Mouse (Mus musculus) liver, embryonic 14.5 days (tissue): ENCODE measurements around the gene Vmn1r218. TPM values are rescaled to one million over a fixed set of nuclear protein-coding genes. Genes with fewer than 3 reads are reported as not detected.
"Not testable (repeated sequence)": the region's sequence is repeated elsewhere in the genome, so short reads cannot be mapped to it uniquely, and the experiment has no call there.

Experiments used
- ATAC-seq: fragments of 200-750 bp; cut with Nextera tagmentation; 2 replicates; pipeline ENCODE4 v1.8.0; 2017; ENCODE audit warnings: moderate number of reproducible peaks, mild to moderate bottlenecking, moderate library complexity; ENCODE audit not compliant: insufficient read depth
- DNase-seq, 3 experiments: peaks; one replicate each; pipeline ENCODE4 v3.0.0-alpha.2; 2012 to 2013; ENCODE audit warnings: low read depth in 3 of 3, low spot score in 3 of 3
- H3K27ac ChIP-seq: fragments of 300-500 bp; sonication (generic); 2 replicates; pipeline ENCODE4 v1.5.1; 2014; ENCODE audit warnings: moderate library complexity, mild to moderate bottlenecking, control low read depth, inconsistent platforms
- H3K27me3 ChIP-seq: fragments of 300-500 bp; sonication (generic); 2 replicates; pipeline ENCODE4 v1.6.1; 2014; ENCODE audit warnings: mild to moderate bottlenecking, low read length, moderate library complexity; ENCODE audit not compliant: control insufficient read depth, insufficient read depth
- H3K36me3 ChIP-seq: fragments of 300-500 bp; sonication (generic); replicated peaks from 2 replicates; pipeline ENCODE4 v1.6.1; 2014; ENCODE audit warnings: low read depth; ENCODE audit not compliant: control insufficient read depth, insufficient read depth
- H3K4me1 ChIP-seq, 2 experiments: fragments of 200-500 bp in 1 of 2; fragments of 300-500 bp in 1 of 2; sonication (generic) in 1 of 2; replicated peaks; 2 replicates each; pipeline ENCODE4 v1.6.1; 2012 to 2014; ENCODE audit warnings: antibody characterized with exemption in 1 of 2, inconsistent platforms in 1 of 2, low read length in 1 of 2; ENCODE audit not compliant: control insufficient read depth in 2 of 2, insufficient read depth in 2 of 2
- H3K4me2 ChIP-seq: fragments of 300-500 bp; sonication (generic); 2 replicates; pipeline ENCODE4 v1.6.1; 2014; ENCODE audit warnings: low read depth, mild to moderate bottlenecking, control low read depth, moderate library complexity
- H3K4me3 ChIP-seq, 2 experiments: fragments of 200-500 bp in 1 of 2; fragments of 300-500 bp in 1 of 2; sonication (generic) in 1 of 2; 2 replicates each; pipeline ENCODE4 v1.5.1; 2012 to 2014; ENCODE audit warnings: low read depth in 2 of 2, low read length in 2 of 2, mild to moderate bottlenecking in 2 of 2, control low read depth in 1 of 2, inconsistent platforms in 1 of 2, moderate library complexity in 1 of 2; ENCODE audit not compliant: insufficient read depth in 1 of 2
- H3K9ac ChIP-seq: fragments of 300-500 bp; sonication (generic); replicated peaks from 2 replicates; pipeline ENCODE4 v1.6.1; 2014; ENCODE audit warnings: mild to moderate bottlenecking, control low read depth, moderate library complexity
- H3K9me3 ChIP-seq: fragments of 300-500 bp; sonication (generic); 2 replicates; pipeline ENCODE4 v1.6.1; 2016; ENCODE audit warnings: low read length, mixed read lengths; ENCODE audit not compliant: control insufficient read depth
- CTCF ChIP-seq: IDR thresholded peaks from 2 replicates; pipeline ENCODE4 v1.5.1; 2016; ENCODE audit warnings: antibody characterized with exemption, low read depth, control low read depth
- EP300 ChIP-seq: IDR thresholded peaks from 2 replicates; pipeline ENCODE4 v1.6.1; 2016; ENCODE audit warnings: antibody characterized with exemption, low read depth
- WGBS: fragments of 180-500 bp; shearing (Covaris S2); extraction: QIAGEN DNeasy Blood & Tissue Kit; methylation state at CpG from one replicate; pipeline ENCODE4 v1.1.7; 2014; ENCODE audit not compliant: insufficient replicate concordance; 5-methylcytosine and 5-hydroxymethylcytosine counted together
- polyA plus RNA-seq, 2 experiments: library from polyadenylated mRNA; depleted of rRNA in 1 of 2; stranded (reverse) in 1 of 2; unstranded in 1 of 2; fragments of >200 nt; fragmentation: Nextera tagmentation in 1 of 2; extraction: Ambion mirVana in 1 of 2; gene quantifications; 2 replicates each; pipeline versions ENCODE4 v1.2.1 to v1.2.3; 2012 to 2014

Gene Vmn1r218
- polyA plus RNA-seq (2012; rRNA removed) (not detected in 2 replicates), polyA plus RNA-seq (2014; fragmentation: Nextera tagmentation; extraction: Ambion mirVana) (not detected in 2 replicates)

GRCm38 (mm10) chr13:23133099-23133498 lies at the start of gene Vmn1r218:
TSS of gene Vmn1r218 (plus strand) at chr13:23133155.
- Histone ChIP-seq H3K9me3 (no peaks in the 10 kb centered on the region), H3K4me2 (no peak within 1 kb of the TSS), H3K9ac (no peak within 1 kb of the TSS), H3K27ac (no peak within 1 kb of the TSS), H3K4me3 (no peak within 1 kb of the TSS), H3K36me3 (no peaks in the 10 kb centered on the region), H3K4me1 (no peaks in the 10 kb centered on the region), H3K27me3 (no peaks in the 10 kb centered on the region)
- TF ChIP-seq CTCF (no peak), EP300 (no peak)
- DNase-seq (no peak), ATAC-seq (no peak)
- 52% methylated on average over 3 of the region's 3 CpGs for WGBS

- Histone ChIP-seq H3K36me3 (no peaks in the 10 kb centered on the region), H3K9ac (no peak overlapping the region), H3K4me3 (no peak overlapping the region), H3K27ac (no peak overlapping the region), H3K4me2 (no peak overlapping the region), H3K27me3 (no peaks in the 10 kb centered on the region), H3K4me1 (no peaks in the 10 kb centered on the region), H3K9me3 (no peaks in the 10 kb centered on the region)
- DNase-seq (no peak), ATAC-seq (no peak)
- TF ChIP-seq EP300, result no peak
- no peak for TF ChIP-seq CTCF
- 69% methylated on average over 4 of the region's 4 CpGs for whole genome bisulfite sequencing
Measured at GRCm38 (mm10) chr13:23094386-23094785, 38.6 kb upstream of the Vmn1r218 start.

GRCm38 (mm10) chr13:23118126-23118525 lies 14.8 kb upstream of the Vmn1r218 start, which contains the start of gene Vmn1r217:
TSS of gene Vmn1r217 (minus strand) at chr13:23118226.
- H3K4me1 ChIP-seq, DNase-seq, ATAC-seq, H3K4me3 ChIP-seq, H3K9me3 ChIP-seq, H3K36me3 ChIP-seq, H3K9ac ChIP-seq, H3K4me2 ChIP-seq, H3K27ac ChIP-seq, H3K27me3 ChIP-seq: not testable (repeated sequence)
- 37% methylated on average over 1 of the region's 1 CpGs for WGBS

DNA sequence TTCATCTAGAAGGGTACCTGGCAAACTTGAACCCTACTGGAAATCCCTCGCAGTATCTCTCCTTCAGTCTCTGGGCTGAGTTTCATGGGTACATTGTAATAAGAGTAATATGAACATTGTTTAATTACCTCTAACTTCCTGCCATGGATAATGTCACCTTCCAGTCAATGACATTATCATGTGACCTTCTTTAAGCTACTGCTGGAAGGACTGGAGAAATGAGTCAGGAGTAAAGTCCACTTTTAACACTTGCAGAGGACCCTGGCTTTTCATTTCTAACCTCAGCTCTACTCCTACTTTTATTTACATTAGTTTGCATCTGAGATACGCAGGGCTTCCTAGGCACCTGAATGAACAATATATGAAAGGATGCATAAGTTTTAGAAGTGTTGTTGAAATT lies 12.3 kb upstream of the Vmn1r218 start:
- H3K4me3 ChIP-seq, result no peak overlapping the region
- H3K4me2 ChIP-seq, result no peak overlapping the region
- H3K27ac ChIP-seq, result no peak overlapping the region
- no peaks in the 10 kb centered on the region for H3K36me3 ChIP-seq
- H3K4me1 ChIP-seq, result no peaks in the 10 kb centered on the region
- no peaks in the 10 kb centered on the region for H3K27me3 ChIP-seq
- H3K9ac ChIP-seq, result no peak overlapping the region
- TF ChIP-seq EP300 (no peak), CTCF (no peak)
- WGBS, result 52% methylated on average over 2 of the region's 2 CpGs
- no peaks in the 10 kb centered on the region for H3K9me3 ChIP-seq
- ATAC-seq (no peak), DNase-seq (no peak)

DNA sequence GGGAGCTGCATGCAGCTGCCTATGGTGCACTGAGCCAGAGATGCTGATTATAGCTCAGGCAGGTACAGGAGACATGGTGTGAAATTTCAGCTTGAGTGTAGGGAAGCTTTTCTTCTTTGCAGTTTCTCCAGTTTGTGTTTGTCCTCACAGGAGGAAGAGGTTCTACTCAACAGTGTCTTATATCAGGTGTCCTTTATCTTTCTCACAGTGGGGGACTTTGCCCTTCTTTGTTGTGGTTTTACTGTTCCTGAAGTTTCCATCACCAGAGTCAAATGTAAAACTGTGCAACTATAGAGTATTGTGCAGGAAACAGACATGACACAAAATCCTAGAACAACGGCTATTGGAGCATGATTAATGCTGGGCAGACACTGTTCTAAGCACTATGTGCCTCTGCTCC lies 546 bp downstream of the Vmn1r218 start:
- no peak overlapping the region for H3K4me3 ChIP-seq
- H3K27ac ChIP-seq, result no peak overlapping the region
- no peaks in the 10 kb centered on the region for H3K4me1 ChIP-seq
- no peak overlapping the region for H3K9ac ChIP-seq
- no peak overlapping the region for H3K4me2 ChIP-seq
- TF ChIP-seq CTCF, result no peak
- TF ChIP-seq EP300, result no peak
- no peak for ATAC-seq
- H3K36me3 ChIP-seq, result no peaks in the 10 kb centered on the region
- H3K27me3 ChIP-seq, result no peaks in the 10 kb centered on the region
- no peak for DNase-seq
- WGBS, result 62% methylated on average over 1 of the region's 1 CpGs
- no peaks in the 10 kb centered on the region for H3K9me3 ChIP-seq
